Mouse (Mus musculus) brown adipose tissue, adult 24 weeks (tissue): Measurements from ENCODE around the gene Ccdc78. TPM values are rescaled to one million over a fixed set of nuclear protein-coding genes. Genes with fewer than 3 reads are reported as not detected.
"Not testable (repeated sequence)": the region's sequence is repeated elsewhere in the genome, so short reads cannot be mapped to it uniquely, and the experiment has no call there.

Experiments
- H3K27ac ChIP-seq: fragments of 200-500 bp; replicated peaks from 2 replicates; pipeline ENCODE4 v1.5.1; 2012; ENCODE audit warnings: low read depth, mild to moderate bottlenecking, low read length
- H3K4me1 ChIP-seq: fragments of 200-500 bp; 2 replicates; pipeline ENCODE4 v1.6.1; 2012; ENCODE audit warnings: low read length, mixed read lengths; ENCODE audit not compliant: control insufficient read depth, insufficient read depth, insufficient read length
- H3K4me3 ChIP-seq: fragments of 200-500 bp; 2 replicates; pipeline ENCODE4 v1.5.1; 2012; ENCODE audit warnings: low read depth, mild to moderate bottlenecking, low read length, moderate library complexity; ENCODE audit not compliant: insufficient read depth
- polyA plus RNA-seq: library from polyadenylated mRNA; stranded (reverse); fragments of >200 nt; gene quantifications from 2 replicates; pipeline ENCODE4 v1.2.4, GENCODE M21; 2012; ENCODE audit not compliant: missing spikeins, insufficient read depth, insufficient read length

Ccdc78 gene
- not detected in 2 replicates for polyA plus RNA-seq

DNA sequence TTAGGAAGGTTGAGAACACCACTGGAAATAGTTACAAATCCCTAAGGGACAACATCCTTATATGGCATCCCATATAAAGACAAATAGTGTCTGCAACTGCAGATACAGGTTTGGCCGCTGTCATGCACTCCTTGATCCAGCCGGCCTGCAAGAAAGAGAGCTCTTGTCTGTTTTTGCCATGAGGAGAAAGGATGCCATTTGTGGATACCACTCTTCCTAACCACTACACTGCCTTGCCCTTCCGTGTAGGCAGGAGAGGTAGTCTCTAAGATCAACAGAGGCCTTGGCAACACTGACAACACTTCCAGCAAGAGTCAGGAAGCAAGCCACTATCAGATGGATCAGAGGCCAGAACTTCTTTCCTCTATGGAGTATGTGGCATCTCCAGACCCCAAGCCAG, at the start of gene Ccdc78:
Gene Ccdc78 (plus strand): TSS at position 301 of the 400 bp plus-strand sequence.
- peak within 1 kb of the TSS; percentile 93 for H3K4me3 ChIP-seq
- 0 out of 2 replicates have a peak, but pooled peaks cover 2% of the 10 kb centered on the region for H3K4me1 ChIP-seq
- H3K27ac ChIP-seq, result no peak within 1 kb of the TSS

DNA sequence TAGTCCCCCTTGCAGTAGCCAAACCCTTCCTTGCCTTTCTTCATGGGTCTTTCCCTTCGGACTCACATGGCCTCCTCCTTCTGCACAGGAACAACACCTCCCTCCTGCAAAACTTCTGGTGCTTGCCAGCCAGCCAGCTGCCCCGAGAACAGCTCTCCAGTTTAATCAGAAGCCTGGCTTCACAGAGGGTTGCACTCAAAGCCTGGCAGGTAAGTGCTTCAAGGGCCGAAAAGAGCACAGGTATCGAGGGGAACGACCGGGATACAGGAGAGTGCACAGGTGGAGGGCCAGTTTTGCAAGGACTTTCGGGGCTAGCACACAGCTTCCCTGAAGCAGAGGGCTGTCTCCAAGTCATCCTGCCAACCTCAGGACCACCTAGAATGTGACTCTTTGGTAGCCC, 47.5 kb upstream of the Ccdc78 start:
- Histone ChIP-seq H3K27ac (no peak overlapping the region), H3K4me1 (no peaks in the 10 kb centered on the region), H3K4me3 (no peak overlapping the region)

DNA sequence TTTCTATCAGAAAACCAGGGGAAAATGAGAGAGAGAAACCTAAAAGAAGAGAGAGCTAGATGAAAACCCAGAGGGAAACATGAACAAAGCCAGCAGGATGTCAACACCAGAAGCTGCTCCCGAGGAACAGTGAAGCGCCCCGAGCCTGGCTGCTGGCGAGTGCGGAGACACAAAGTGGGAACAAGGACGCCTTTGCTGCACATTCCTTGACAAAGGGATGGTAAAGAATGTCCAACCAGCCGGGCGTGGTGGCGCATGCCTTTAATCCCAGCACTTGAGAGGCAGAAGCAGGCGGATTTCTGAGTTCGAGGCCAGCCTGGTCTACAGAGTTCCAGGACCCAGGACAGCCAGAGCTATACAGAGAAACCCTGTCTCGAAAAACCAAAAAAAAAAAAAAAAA, 44.9 kb upstream of the Ccdc78 start:
- H3K4me3 ChIP-seq, H3K4me1 ChIP-seq, H3K27ac ChIP-seq: not testable (repeated sequence)

DNA sequence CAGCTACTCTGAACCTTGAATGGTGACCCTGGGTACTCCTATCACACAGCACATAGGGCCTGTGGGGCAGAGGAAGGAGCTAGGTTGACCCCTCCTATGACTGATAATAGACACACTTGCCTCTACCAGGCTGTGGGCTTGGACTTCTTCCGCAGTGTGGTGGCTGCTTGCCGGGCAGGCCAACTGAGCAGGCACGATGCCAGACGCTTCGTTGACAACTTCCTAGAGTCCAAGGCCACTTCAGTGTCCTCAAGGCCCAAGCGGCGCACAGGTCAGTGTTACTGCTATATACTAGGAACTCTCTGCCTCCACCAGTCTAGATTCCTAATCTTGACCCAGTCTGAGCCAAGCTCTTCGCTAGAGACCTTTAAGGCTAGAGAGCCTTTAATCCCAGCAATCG, 42.5 kb upstream of the Ccdc78 start:
- Histone ChIP-seq H3K4me3 (no peak overlapping the region), H3K4me1 (no peaks in the 10 kb centered on the region), H3K27ac (no peak overlapping the region)

DNA sequence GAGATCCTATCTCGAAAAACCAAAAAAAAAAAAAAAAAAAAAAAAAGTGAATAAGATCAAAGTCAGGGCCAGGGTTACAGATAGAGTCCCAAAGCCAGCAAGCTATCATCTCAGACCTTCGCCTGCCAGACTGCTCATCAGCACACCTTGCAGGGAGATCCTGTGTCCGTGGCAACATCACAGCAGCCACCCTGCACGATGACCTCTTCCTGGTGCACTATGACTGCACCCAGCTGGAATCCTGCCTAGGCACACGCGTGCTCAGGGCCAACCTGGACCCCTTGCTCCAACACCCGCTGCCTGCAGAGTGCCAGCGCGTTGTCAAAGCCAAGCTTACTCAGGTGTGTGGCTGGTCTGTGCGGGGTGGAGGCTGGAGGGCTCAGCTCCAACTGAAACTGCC, 42.1 kb upstream of the Ccdc78 start:
- H3K4me1 ChIP-seq, result no peaks in the 10 kb centered on the region
- H3K27ac ChIP-seq, result no peak overlapping the region
- H3K4me3 ChIP-seq, result no peak overlapping the region

DNA sequence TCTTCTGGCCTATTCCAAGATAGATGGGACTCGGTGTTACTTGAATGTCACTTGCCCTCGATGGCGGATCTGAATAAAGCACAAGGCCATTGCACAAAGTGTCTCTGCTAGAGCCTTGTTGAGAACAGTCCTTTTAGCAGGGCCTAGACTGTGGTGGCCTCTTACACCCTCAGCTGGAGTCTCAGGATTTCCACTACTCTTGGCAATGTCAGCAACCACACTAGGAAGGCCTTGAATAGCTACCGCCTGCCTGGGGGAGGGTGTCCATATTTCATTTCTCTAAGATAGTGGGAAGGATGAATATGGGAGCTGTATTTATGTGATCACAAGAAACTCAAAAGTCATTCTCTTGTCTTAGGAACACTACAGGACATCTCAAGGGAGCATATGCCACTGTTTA, 38.1 kb upstream of the Ccdc78 start:
- no peak overlapping the region for H3K27ac ChIP-seq
- H3K4me1 ChIP-seq, result no peaks in the 10 kb centered on the region
- no peak overlapping the region for H3K4me3 ChIP-seq

DNA sequence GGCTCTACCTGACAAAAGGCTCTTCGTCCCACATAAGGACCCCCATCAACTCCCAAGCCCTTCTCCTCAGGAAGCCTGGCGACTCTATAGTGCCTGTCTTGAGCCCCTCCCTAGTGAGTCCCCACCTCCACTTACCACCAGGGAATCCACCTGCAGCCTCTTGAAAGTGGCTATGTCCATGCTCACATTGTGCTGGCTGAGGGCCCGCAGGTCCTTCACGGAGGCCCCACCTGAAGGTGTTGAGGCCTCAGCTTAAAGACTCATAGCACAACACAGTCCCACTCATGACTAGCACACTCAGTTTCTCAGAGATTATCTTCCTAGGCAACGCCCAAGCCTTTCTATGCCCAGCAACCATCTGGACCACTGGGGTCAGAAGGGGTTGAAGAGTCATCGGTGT, 37.1 kb upstream of the Ccdc78 start:
- no peaks in the 10 kb centered on the region for H3K4me1 ChIP-seq
- H3K27ac ChIP-seq, result no peak overlapping the region
- no peak overlapping the region for H3K4me3 ChIP-seq

DNA sequence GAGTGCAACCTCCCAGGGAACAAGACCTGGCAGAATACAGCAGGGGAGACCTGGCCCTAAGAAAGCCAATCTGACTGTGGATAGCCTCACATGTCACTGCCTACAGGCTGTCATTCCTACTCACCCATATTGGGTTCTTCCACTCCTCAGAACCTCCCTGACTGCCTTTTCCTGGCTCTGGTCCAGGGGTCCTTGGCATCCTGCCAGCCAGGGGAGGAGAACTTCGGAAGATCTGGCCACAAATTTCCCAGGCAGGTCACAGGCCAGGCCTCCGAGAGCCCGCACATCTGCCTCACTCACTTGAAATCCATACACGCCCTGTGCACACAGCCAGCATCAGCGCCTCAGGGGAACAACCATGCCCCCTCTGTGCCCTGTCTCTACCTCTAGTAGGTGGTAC, 34.9 kb upstream of the Ccdc78 start:
- H3K4me1 ChIP-seq, result no peaks in the 10 kb centered on the region
- no peak overlapping the region for H3K27ac ChIP-seq
- H3K4me3 ChIP-seq, result no peak overlapping the region

DNA sequence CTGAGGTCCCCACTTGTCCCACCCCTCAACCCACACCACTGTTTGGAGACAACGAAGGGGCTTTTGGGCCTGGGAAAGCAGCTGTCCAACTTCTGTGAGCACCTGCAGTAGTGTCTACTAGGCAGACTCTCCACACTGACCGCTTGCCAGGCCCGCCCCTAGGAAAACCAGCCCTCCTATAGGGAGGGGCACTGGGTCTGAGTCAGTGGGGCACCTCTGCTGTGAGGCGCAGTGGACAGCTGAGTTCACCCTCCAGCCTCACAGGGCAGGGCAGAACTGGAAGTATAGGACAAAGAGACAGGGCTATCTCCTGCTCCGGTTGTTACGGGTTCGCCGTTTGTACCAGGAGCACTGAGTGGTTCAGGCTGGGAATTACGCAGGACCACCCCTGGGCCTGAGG, 32.1 kb upstream of the Ccdc78 start, which contains the start of gene Msln:
Gene Msln (minus strand): TSS at position 138 of the 400 bp plus-strand sequence.
- no peak within 1 kb of the TSS for H3K27ac ChIP-seq
- no peak within 1 kb of the TSS for H3K4me3 ChIP-seq
- no peaks in the 10 kb centered on the region for H3K4me1 ChIP-seq

DNA sequence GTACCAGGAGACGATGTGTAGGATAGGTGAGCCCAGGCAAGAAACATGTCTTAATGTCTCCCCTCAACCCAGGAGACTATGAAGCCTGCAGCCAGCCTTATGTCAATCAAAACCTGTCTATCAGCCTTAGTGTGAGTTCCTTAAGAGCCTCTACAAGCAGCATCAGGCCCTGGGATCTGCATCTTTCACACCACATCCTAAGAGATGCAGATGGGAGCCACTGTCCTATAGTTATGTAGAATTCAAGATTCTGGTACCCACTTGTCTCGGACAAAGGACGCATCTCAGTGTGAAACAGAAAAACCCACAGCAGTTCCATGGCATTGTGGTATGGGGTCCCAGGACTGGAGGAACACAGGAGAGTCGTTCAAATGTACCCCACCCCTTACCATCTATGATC, 31.3 kb upstream of the Ccdc78 start:
- H3K27ac ChIP-seq, result no peak overlapping the region
- H3K4me1 ChIP-seq, result no peaks in the 10 kb centered on the region
- no peak overlapping the region for H3K4me3 ChIP-seq

DNA sequence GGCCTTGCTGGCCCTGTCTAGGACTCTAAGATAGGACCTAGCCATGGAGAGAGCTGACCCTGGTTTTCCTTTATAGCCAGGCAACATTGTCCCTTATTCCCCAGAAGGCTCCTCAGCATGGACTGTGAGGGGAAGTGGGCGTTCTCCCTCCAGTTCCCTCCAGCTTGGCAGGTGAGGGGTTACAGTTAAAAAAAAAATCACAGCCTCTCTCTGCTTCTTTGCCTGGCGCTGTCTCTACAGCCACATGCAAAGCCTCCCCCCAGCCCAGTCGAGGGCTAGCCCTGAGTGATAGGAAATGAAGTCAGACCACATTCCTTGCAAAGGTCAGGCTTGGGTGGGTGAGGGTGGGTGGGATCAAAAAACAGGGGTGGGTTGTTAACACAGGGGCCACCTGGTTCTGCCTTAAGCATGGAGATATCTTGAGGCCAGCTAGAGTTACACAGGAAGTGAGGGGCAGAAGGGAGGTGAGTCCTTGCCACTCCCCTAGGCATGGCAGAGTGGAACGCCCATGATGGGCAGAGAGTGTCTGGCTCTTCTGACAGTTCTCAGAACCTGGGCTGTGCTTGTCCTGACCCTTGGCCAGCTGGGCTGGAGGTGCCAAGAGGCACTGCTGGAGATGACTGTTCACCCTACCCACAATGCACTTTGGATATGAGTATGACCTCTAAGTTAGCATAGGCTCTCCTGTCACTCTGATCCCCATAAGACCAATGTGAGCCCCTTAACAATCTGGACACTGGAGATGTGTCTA, 30.6 kb upstream of the Ccdc78 start:
- Histone ChIP-seq H3K27ac (no peak overlapping the region), H3K4me3 (no peak overlapping the region), H3K4me1 (no peaks in the 10 kb centered on the region)

DNA sequence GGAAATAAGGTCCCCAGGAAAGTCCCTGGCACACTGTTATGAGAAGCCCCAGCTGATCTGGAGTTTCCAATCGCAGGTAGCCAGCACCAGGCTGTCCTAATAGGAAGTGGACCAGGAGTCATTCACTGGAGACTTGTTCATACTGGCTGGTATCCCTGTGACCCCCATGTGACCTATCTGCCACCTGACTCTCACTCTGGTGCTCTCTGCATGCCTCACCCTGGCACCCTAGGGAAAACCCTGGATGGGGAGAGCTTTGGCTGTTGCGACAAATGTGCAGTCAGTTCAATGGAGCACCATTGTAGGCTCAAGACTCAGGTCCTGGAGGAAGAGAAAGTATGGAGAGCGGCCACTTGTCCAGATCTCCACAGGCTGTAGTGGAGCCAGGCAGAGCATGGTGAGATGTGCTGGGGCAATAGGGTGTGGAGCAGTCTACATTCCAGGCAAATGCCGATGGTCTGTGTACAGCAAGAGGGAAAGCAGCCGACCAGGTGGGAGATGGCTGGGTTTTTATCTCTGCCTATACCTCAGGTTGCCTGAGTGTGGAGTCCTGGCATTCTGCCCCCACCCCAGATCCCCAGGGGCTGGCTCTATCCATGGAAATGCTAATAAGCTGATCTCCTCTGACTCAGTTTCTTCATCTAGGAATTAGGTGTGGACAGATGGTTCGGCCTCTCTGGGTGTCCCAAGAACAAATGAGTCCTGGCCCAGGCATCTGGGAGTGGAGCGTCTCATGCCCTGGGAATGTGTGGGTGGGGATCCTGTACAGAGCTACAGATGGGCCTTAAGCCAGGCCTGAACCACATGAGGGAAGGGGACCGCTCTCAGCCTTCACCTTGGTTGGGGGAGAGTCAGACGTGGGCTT, 29.8 kb upstream of the Ccdc78 start:
- Histone ChIP-seq H3K27ac (no peak overlapping the region), H3K4me1 (no peaks in the 10 kb centered on the region), H3K4me3 (no peak overlapping the region)

DNA sequence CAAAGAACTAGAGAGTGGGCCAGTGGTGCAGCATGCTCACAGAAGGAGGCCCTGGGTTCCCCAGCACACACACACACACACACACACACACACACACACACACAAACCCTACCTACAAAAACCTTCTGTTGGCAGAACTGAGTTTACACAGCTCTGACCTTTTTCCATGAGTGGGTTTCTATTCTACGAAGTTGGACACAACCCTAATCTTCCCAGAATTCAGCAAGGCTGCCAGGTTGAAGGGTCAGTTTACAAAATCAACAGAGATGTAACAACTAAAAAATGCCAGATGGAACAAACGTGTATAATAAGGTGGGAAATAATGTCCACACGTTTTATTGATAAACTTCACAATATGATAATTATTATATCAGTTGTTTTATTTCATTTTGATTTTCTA, 28.7 kb upstream of the Ccdc78 start:
- Histone ChIP-seq H3K4me3 (no peak overlapping the region), H3K4me1 (no peaks in the 10 kb centered on the region), H3K27ac (no peak overlapping the region)

DNA sequence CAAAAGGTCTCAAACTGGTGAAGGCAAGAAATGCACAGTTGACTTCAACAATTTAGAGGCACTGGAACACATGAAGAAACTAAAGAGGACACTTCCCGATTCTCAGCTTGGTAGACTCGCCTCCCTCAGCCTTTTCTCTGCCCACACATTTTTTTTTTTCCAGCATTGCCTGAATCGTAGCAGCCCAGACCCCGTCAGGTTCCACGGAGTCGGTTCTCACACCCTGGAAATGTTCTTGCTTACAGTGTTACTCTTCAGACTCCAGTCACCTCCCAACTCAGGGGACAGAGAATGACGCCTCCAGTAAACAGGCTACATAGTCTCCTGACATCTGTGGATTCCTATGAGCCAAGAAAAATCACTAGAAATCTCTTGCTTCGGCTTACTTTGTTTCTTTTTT, 26.2 kb upstream of the Ccdc78 start:
- Histone ChIP-seq H3K27ac (no peak overlapping the region), H3K4me3 (no peak overlapping the region), H3K4me1 (no peaks in the 10 kb centered on the region)

DNA sequence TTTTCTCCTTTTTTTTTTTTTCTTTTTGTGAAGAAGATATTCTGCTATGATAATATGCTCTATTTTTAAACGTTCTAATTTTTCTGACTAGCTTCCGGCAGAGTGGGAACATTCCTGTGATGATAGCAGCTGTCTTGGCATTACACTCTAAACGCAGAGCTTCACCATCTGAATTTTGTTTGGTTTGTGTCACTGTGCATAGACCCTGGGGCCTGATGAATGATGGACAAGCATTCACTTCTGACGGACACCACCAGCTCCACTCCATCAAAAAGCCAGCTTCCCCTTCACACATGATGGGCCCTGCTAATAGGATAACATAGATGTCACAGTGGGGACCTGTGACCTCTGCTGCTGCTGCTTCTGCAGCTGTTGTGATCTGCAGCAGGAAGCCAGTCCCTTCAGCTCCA, 24.8 kb upstream of the Ccdc78 start:
- H3K4me1 ChIP-seq, result no peaks in the 10 kb centered on the region
- H3K27ac ChIP-seq, result no peak overlapping the region
- H3K4me3 ChIP-seq, result no peak overlapping the region

DNA sequence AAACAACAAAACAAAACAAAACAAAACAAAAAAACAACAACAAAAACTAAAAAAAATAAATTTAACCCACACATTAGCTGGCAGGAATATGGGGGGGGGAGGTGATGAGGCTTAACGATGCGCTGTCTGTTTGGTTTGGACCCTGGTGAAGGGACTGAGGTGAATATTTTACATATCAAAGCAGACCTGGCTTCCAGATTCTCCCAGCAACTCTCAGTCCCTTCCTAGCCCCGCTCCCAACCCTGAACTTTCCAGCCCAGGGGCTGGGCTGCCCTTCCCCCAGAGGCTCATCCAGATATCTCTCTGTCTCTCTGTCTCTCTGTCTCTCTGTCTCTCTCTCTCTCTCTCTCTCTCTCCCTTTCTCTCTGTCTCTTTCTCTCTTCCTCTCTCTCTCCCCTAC, 23.8 kb upstream of the Ccdc78 start:
- Histone ChIP-seq H3K4me1 (no peaks in the 10 kb centered on the region), H3K27ac (no peak overlapping the region), H3K4me3 (no peak overlapping the region)
